Mouse (Mus musculus): Measurements from ENCODE around the gene Ubl4a. TPM values are rescaled to one million over a fixed set of nuclear protein-coding genes. Genes with fewer than 3 reads are reported as not detected.

Ubl4a gene
- 66.6 TPM for polyA plus RNA-seq (2017; shearing (Covaris generic))

GRCm38 (mm10) chrX:74372888-74373549, at the start of gene Ubl4a, which contains the start of gene Slc10a3:
Gene Ubl4a (minus strand): TSS chrX:74373218.
Gene Slc10a3 (minus strand): TSS chrX:74373349.

GRCm38 (mm10) chrX:74392535-74393443, 19.8 kb upstream of the Ubl4a start, which contains the start of the genes Fam3a and Ikbkg:
Gene Fam3a (minus strand): TSS chrX:74393272.
Gene Ikbkg (plus strand): TSS chrX:74393290.

GRCm38 (mm10) chrX:74353467-74353770, 19.6 kb downstream of the Ubl4a start, which contains the start of gene Lage3:
Gene Lage3 (minus strand): TSS chrX:74353618.

GRCm38 (mm10) chrX:74328725-74329161, 44.3 kb downstream of the Ubl4a start, which contains the start of gene Plxna3:
Gene Plxna3 (plus strand): TSS chrX:74329066.

Other genes with a start within 250 kb of the Ubl4a start
- gene Opn1mw, start 245.8 kb downstream of the Ubl4a start, polyA plus RNA-seq (2017; shearing (Covaris generic)), result not detected
- gene Mecp2, start 237.9 kb downstream of the Ubl4a start, polyA plus RNA-seq (2017; shearing (Covaris generic)), result 41.3 TPM
- gene Tex28, start 205.4 kb downstream of the Ubl4a start, polyA plus RNA-seq (2017; shearing (Covaris generic)), result not detected
- gene Tktl1, start 196.0 kb downstream of the Ubl4a start, polyA plus RNA-seq (2017; shearing (Covaris generic)), result 1.2 TPM
- 292 TPM for gene Flna, start 123.4 kb downstream of the Ubl4a start, polyA plus RNA-seq (2017; shearing (Covaris generic))
- 63.2 TPM for gene Emd, start 118.5 kb downstream of the Ubl4a start, polyA plus RNA-seq (2017; shearing (Covaris generic))
- gene Rpl10, start 102.4 kb downstream of the Ubl4a start, polyA plus RNA-seq (2017; shearing (Covaris generic)), result 51.2 TPM
- 152 TPM for gene Taz, start 91.3 kb downstream of the Ubl4a start, polyA plus RNA-seq (2017; shearing (Covaris generic))
- gene Dnase1l1, start 90.9 kb downstream of the Ubl4a start, polyA plus RNA-seq (2017; shearing (Covaris generic)), result 20.1 TPM
- 159 TPM for gene Atp6ap1, start 76.1 kb downstream of the Ubl4a start, polyA plus RNA-seq (2017; shearing (Covaris generic))
- gene Gdi1, start 68.2 kb downstream of the Ubl4a start, polyA plus RNA-seq (2017; shearing (Covaris generic)), result 326 TPM
- 77.1 TPM for gene Fam50a, start 60.2 kb downstream of the Ubl4a start, polyA plus RNA-seq (2017; shearing (Covaris generic))
- 6.1 TPM for gene Plxna3, start 44.2 kb downstream of the Ubl4a start, polyA plus RNA-seq (2017; shearing (Covaris generic))
- gene Lage3, start 19.6 kb downstream of the Ubl4a start, polyA plus RNA-seq (2017; shearing (Covaris generic)), result 54.8 TPM
- 42.3 TPM for gene Slc10a3, start 131 bp upstream of the Ubl4a start, polyA plus RNA-seq (2017; shearing (Covaris generic))
- gene Fam3a, start 20.1 kb upstream of the Ubl4a start, polyA plus RNA-seq (2017; shearing (Covaris generic)), result 38.5 TPM
- gene Ikbkg, start 20.1 kb upstream of the Ubl4a start, polyA plus RNA-seq (2017; shearing (Covaris generic)), result 44.6 TPM
- 57.8 TPM for gene G6pdx, start 56.0 kb upstream of the Ubl4a start, polyA plus RNA-seq (2017; shearing (Covaris generic))
- gene Gm6880, start 108.2 kb upstream of the Ubl4a start, polyA plus RNA-seq (2017; shearing (Covaris generic)), result not detected
- 0.05 TPM for gene Olfr1326-ps1, start 201.7 kb upstream of the Ubl4a start, polyA plus RNA-seq (2017; shearing (Covaris generic))
- gene Olfr1325, start 219.5 kb upstream of the Ubl4a start, polyA plus RNA-seq (2017; shearing (Covaris generic)), result not detected

Data from CD4-positive, CD25-positive, alpha-beta regulatory T cell (primary cell).